Mouse (Mus musculus) hindbrain, embryonic 15.5 days (tissue): ENCODE data around the gene Asic3. TPM values are rescaled to one million over a fixed set of nuclear protein-coding genes. Genes with fewer than 3 reads are reported as not detected.

Experiments
- ATAC-seq: fragments of 200-750 bp; cut with Nextera tagmentation; 2 replicates; pipeline ENCODE4 v1.8.0; 2017; ENCODE audit warnings: low read depth, moderate number of reproducible peaks, moderate TSS enrichment; ENCODE audit not compliant: low FRiP score
- H3K27ac ChIP-seq: fragments of 300-500 bp; sonication (generic); replicated peaks from 2 replicates; pipeline ENCODE4 v1.5.1; 2015; ENCODE audit warnings: mild to moderate bottlenecking, inconsistent platforms
- H3K27me3 ChIP-seq: fragments of 300-500 bp; sonication (generic); 2 replicates; pipeline ENCODE4 v1.6.1; 2015; ENCODE audit warnings: control low read depth, inconsistent platforms
- H3K36me3 ChIP-seq: fragments of 300-500 bp; sonication (generic); 2 replicates; pipeline ENCODE4 v1.6.1; 2015; ENCODE audit warnings: control low read depth, inconsistent platforms
- H3K4me1 ChIP-seq: fragments of 300-500 bp; sonication (generic); replicated peaks from 2 replicates; pipeline ENCODE4 v1.6.1; 2015; ENCODE audit warnings: control low read depth, inconsistent platforms
- H3K4me2 ChIP-seq: fragments of 300-500 bp; sonication (generic); 2 replicates; pipeline ENCODE4 v1.6.1; 2015; ENCODE audit warnings: moderate library complexity, mild to moderate bottlenecking, inconsistent platforms
- H3K4me3 ChIP-seq: fragments of 300-500 bp; sonication (generic); 2 replicates; pipeline ENCODE4 v1.5.1; 2015; ENCODE audit warnings: mild to moderate bottlenecking, inconsistent platforms
- H3K9ac ChIP-seq: fragments of 300-500 bp; sonication (generic); 2 replicates; pipeline ENCODE4 v1.6.1; 2015; ENCODE audit warnings: inconsistent platforms
- H3K9me3 ChIP-seq: fragments of 300-500 bp; sonication (generic); 2 replicates; pipeline ENCODE4 v1.6.1; 2016; ENCODE audit warnings: control low read depth, inconsistent platforms
- WGBS: fragments of 180-500 bp; shearing (Covaris S2); methylation state at CpG from one replicate; pipeline ENCODE4 v1.1.7; 2015; 5-methylcytosine and 5-hydroxymethylcytosine counted together
- polyA plus RNA-seq: library from polyadenylated mRNA; unstranded; fragments of >200 nt; fragmentation: Nextera tagmentation; extraction: Ambion mirVana; gene quantifications from 2 replicates; pipeline ENCODE4 v1.2.1, GENCODE M21; 2015

The Asic3 gene
- polyA plus RNA-seq, 1 experiment from 2014 or later = 0.88 TPM

DNA sequence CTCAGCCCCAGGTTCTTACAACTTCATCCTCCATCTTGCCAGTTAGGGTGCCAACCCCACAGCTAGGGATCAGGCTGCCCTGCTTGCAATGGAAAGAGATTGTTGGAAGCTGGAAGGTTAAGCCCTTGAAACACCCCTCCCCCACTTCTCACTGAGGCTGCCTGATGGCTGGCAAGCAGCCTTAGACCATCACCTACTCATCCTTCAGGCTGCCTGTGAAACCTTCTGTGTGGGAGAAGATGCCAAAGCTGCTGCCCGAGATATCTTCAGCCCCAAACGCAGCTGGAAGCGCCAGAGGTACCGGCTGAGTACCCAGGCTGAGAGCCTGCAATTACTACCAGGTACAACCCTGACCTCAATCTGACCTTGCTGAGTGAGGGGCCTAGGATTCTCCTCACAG lies 33.7 kb upstream of the Asic3 start:
- 72% methylated on average over 4 of the region's 4 CpGs for WGBS
- H3K27me3 ChIP-seq = no peaks in the 10 kb centered on the region

DNA sequence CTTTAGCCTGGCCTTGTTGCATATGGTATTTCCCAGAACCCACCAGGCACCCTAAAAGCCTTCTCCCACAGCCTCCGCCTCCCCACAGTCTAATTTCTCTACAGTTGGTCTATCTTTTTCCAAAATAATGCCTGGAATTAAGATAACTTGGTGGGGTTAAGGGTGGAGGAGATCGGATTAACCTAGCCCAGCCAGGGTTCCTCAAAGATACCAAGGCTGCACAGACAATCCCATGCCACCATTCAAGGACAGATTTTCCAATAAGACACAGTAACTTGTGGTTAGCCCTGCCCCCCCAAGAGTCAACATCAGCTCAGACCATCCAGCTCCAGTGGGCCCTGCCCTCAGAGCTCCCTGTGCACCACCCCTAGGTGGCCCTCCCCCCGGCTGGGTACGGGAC lies 32.7 kb upstream of the Asic3 start:
- Histone ChIP-seq H3K4me3 (no peak overlapping the region), H3K4me2 (no peak overlapping the region), H3K36me3 (no peaks in the 10 kb centered on the region), H3K4me1 (peaks cover 24% of the 10 kb centered on the region), H3K9me3 (no peaks in the 10 kb centered on the region), H3K27me3 (peaks cover 4% of the 10 kb centered on the region; the same call in 1 of the 2 replicates), H3K27ac (no peak overlapping the region), H3K9ac (no peak overlapping the region)
- ATAC-seq = no peak
- WGBS = 92% methylated on average over 4 of the region's 4 CpGs

More for the DNA sequence above, 33.7 kb upstream of the Asic3 start:
- no peak overlapping the region for H3K4me2 ChIP-seq
- peaks cover 21% of the 10 kb centered on the region for H3K4me1 ChIP-seq
- H3K4me3 ChIP-seq = no peak overlapping the region
- H3K9ac ChIP-seq = no peak overlapping the region
- ATAC-seq = no peak
- H3K9me3 ChIP-seq = no peaks in the 10 kb centered on the region
- H3K36me3 ChIP-seq = no peaks in the 10 kb centered on the region
- H3K27ac ChIP-seq = no peak overlapping the region

DNA sequence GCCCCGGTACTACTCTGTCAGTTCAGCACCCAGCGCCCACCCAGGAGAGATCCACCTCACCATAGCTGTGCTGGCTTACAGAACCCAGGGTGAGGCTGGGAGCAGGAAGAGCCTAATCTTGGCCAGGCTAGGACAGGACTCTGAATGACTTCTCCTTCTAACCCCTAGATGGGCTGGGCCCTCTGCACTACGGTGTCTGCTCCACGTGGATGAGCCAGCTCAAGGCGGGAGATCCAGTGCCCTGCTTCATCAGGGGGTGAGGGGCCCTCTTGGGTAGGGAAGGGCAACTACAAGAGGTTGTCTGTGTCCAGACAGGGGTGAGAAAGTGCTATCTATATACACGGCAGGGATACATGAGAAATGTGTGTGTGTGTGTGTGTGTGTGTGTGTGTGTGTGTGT lies 31.7 kb upstream of the Asic3 start:
- Histone ChIP-seq H3K4me1 (peaks cover 24% of the 10 kb centered on the region), H3K27ac (no peak overlapping the region), H3K9ac (no peak overlapping the region), H3K4me3 (no peak overlapping the region), H3K36me3 (no peaks in the 10 kb centered on the region), H3K4me2 (no peak overlapping the region), H3K27me3 (peaks cover 12% of the 10 kb centered on the region), H3K9me3 (no peaks in the 10 kb centered on the region)
- 78% methylated on average over 6 of the region's 6 CpGs for WGBS
- ATAC-seq = no peak

DNA sequence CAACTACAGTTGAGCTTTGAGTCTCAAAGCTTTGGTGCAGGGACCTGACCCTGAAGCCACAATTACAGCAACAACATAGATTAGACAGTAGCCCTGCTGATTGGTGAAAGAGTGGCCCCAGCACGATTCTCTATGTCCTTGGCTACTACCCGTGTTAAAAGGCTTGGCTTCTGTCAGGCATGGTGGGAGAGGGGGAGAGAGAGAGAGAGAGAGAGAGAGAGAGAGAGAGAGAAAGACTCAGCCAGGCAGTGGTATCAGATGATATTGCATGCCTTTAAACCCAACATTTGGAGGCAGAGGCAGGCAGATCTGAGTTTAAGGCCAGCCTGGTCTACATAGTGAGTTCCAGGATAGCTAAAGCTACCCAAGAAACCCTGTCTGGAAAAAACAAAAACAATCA lies 31.2 kb upstream of the Asic3 start:
- 67% methylated on average over 2 of the region's 2 CpGs for WGBS
- Histone ChIP-seq H3K9ac (no peak overlapping the region), H3K36me3 (no peaks in the 10 kb centered on the region), H3K4me1 (peaks cover 28% of the 10 kb centered on the region), H3K4me2 (no peak overlapping the region), H3K4me3 (no peak overlapping the region), H3K27me3 (peaks cover 12% of the 10 kb centered on the region), H3K9me3 (no peaks in the 10 kb centered on the region), H3K27ac (no peak overlapping the region)
- ATAC-seq = no peak

DNA sequence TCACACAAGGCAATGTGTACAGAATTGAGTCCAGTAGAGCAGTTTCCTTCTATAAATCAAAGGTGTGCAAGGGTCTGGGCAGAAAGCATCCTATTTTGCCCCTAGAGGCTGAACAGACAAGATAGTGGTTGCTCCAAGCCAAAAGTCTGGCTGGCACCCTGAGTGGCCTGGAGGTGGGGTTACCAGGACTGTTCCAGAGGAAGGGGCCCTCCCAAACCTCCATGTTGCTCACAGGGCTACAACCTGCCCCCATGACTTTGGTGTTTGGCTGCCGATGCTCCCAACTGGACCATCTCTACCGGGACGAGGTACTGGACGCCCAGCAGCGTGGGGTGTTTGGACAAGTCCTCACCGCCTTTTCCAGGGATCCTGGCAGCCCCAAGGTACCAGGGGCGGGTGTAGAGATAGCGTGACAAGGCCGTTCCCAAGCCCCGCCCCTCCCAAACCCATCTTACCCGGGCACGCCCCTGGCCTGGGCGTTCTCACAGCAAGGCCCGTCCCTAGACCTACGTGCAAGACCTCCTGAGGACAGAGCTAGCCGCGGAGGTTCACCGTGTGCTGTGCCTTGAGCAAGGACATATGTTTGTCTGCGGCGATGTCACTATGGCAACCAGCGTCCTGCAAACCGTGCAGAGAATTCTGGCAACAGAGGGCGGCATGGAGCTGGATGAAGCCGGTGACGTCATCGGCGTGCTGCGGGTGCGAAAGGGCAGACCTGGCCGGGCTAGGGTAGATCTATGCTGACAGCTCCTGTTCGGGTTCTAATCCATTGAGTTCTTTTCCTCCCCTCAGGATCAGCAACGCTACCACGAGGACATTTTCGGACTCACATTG lies 29.9 kb upstream of the Asic3 start:
- Histone ChIP-seq H3K9me3 (no peaks in the 10 kb centered on the region), H3K4me2 (peak overlapping the region; percentile 69), H3K4me1 (peaks cover 40% of the 10 kb centered on the region), H3K27ac (peak overlapping the region; percentile 80), H3K36me3 (no peaks in the 10 kb centered on the region), H3K27me3 (peaks cover 14% of the 10 kb centered on the region), H3K9ac (peak overlapping the region; percentile 61), H3K4me3 (peak overlapping the region; percentile 53)
- ATAC-seq = peak; percentile 88
- WGBS = under 1% methylated on average over 34 of the region's 34 CpGs

DNA sequence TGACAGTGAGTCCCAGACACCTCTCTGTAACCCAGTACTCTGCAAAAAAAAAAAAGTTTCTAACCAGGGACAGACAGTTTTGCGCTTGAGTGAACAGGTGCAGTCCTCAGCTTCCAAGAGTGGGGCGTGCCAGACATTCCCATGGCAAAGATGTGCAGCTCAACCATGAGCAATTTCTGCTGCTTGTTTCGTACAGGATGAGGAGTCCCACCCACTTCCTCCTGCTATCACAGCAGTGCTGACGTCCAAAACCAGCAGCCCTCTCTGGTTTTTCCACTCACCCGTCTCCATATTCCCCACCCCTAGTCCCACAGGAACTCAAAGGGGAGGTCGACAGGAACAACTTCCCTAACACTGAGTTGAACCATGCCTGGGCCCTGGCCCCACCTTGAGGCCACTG lies 28.8 kb upstream of the Asic3 start:
- H3K27ac ChIP-seq = no peak overlapping the region
- peaks cover 18% of the 10 kb centered on the region for H3K27me3 ChIP-seq
- H3K4me1 ChIP-seq = peaks cover 45% of the 10 kb centered on the region
- H3K9me3 ChIP-seq = no peaks in the 10 kb centered on the region
- H3K36me3 ChIP-seq = no peaks in the 10 kb centered on the region
- 73% methylated on average over 6 of the region's 6 CpGs for WGBS
- no peak overlapping the region for H3K4me3 ChIP-seq
- no peak for ATAC-seq
- H3K9ac ChIP-seq = no peak overlapping the region
- H3K4me2 ChIP-seq = peak overlapping the region; percentile 69

DNA sequence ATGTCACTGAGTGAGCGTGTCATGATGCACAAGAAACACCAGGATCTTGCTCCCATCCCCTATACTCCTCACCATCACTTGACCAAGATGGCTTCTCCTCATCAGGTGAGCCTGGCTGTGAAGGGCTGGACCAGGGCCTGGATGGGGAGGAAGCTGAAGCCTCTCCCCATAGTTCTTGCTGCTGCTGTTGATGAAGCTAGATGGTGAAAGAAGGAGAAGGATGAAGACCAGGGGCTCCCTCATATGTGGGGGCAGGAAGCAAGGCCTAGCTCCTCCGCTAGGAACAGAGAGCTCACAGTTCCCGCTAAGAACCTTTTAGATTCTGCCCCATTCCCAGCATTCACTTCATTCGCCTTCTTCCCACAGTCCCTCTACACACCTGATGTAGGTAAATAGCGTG lies 27.8 kb upstream of the Asic3 start:
- Histone ChIP-seq H3K27ac (no peak overlapping the region), H3K4me3 (no peak overlapping the region), H3K36me3 (no peaks in the 10 kb centered on the region), H3K9me3 (no peaks in the 10 kb centered on the region), H3K4me1 (peaks cover 45% of the 10 kb centered on the region), H3K27me3 (peaks cover 25% of the 10 kb centered on the region), H3K4me2 (no peak overlapping the region), H3K9ac (no peak overlapping the region)
- ATAC-seq = no peak
- WGBS = 92% methylated on average over 5 of the region's 5 CpGs

DNA sequence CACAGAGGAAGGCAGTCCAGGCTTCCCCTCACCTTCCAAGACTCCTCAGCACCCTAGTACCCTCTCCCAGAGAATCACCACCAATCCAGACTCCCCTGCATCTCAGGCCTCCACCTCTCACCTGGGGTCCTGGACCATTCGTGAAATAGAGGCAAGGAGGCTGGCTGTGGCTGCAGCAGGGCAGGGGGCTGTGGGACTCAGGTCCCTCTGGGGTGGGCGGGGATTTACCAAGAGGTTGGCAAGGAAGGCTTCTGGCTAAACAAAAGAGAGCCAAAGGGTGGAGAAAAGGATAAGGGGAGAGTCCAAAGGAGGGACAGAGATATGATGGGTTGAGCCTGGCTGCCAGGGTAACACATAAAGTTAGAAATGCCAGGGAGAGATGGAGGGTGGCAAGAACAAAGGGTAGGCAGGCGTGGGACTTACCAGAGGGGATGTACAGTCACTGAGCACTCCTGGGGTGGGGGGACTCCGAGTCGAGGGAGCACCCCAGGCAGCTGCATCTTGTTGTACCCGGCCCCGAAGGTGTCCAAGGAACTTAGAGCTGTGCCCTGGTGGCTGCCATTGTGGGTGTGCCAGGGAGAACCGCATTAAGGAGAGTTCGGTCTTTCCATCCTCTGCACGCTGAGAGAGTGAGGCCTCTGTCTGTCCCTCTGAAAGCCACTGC lies 27.2 kb upstream of the Asic3 start:
- peaks cover 25% of the 10 kb centered on the region for H3K27me3 ChIP-seq
- H3K4me3 ChIP-seq = no peak overlapping the region
- H3K36me3 ChIP-seq = no peaks in the 10 kb centered on the region
- peaks cover 45% of the 10 kb centered on the region for H3K4me1 ChIP-seq
- H3K4me2 ChIP-seq = no peak overlapping the region
- WGBS = 81% methylated on average over 10 of the region's 10 CpGs
- no peak overlapping the region for H3K27ac ChIP-seq
- ATAC-seq = no peak
- no peaks in the 10 kb centered on the region for H3K9me3 ChIP-seq
- H3K9ac ChIP-seq = no peak overlapping the region

DNA sequence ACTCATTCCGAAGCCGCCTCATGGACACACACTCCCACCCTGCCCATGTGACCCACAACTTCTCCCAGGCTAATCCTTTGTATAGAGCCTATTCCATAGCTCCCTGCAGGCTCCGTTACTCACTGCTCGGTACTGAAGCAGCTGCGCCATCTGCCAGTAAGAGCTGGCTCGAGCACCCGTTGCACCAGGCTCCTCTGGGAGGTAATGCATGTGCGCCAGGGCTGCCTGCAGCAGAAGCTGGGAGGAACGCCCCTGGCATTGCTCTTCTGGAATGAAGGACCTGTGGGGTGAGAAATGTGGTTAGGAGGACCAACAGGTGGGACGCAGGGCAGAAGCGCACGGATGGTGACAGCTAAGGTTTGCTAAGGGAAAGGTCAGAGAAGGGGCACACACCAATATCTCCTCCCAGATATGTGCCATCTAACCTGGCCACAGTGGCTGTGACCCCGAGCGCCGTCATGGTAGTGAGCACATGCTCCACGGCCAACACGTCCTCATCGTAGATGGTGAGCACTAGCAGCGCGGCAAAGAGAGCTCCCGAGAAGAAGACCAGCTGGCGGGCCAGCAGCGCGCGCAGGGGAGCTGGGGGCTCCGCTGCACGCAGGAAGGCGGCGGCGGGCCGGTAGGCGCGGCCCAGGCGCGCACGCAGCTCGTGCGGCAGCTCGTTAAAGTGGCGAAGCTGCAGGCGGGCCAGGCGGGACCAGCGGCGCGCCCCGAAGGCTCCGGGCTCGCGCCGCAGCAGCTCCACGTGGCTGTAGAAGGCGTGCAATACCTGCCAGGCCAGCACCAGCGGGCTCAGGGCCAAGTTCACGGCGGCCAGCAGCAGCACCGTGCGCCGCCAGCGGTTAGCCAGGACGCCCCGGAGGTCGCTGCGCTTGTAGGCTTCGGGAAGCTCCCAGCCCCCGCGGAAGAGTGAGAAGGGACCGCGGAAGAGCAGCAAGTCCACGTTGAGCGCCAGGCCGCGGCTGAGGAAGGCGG lies 25.6 kb upstream of the Asic3 start:
- Histone ChIP-seq H3K4me1 (peaks cover 42% of the 10 kb centered on the region), H3K9ac (peak overlapping the region; percentile 50), H3K4me2 (peak overlapping the region; percentile 99), H3K4me3 (peak overlapping the region; percentile 50), H3K36me3 (no peaks in the 10 kb centered on the region), H3K27me3 (peaks cover 25% of the 10 kb centered on the region), H3K27ac (peak overlapping the region; percentile 60), H3K9me3 (no peaks in the 10 kb centered on the region)
- ATAC-seq = peak; percentile 44
- under 1% methylated on average over 73 of the region's 73 CpGs for WGBS

DNA sequence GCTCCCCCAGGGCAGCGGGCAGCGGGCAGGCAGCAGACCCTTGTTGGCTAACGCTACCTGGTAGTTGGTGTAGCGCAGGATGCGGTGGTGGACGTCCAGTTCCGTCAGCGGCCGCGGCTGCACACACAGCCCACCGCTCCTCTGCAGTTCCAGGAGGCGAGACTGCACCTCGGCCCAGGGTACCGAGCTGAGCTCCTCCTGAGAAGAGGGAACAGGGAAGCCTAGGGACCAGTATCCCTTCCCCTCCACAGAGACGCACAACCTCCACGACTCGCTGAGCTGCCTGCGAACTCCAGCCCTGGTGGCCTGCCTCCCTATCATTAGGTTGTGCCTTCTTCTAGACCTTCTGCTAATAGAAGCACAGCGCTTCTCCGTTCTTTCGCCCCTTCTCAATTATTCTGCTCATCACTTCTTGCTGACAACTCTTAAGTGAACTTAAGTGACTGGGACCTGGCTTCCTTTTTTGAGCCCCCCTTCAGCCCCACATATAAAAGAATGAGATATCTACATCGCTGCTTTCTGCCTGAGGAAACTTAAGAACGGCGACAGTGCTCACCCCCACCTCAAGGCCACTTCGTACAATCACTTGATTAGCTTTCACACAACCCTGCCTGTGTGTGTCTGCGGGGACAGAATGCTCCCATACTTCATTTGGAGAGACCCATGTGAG lies 24.8 kb upstream of the Asic3 start:
- H3K27me3 ChIP-seq = peaks cover 25% of the 10 kb centered on the region
- H3K9me3 ChIP-seq = no peaks in the 10 kb centered on the region
- ATAC-seq = no peak
- no peaks in the 10 kb centered on the region for H3K36me3 ChIP-seq
- H3K4me1 ChIP-seq = peaks cover 34% of the 10 kb centered on the region
- H3K27ac ChIP-seq = peak overlapping the region; percentile 60
- peak overlapping the region; percentile 50 for H3K4me3 ChIP-seq
- 23% methylated on average over 26 of the region's 26 CpGs for WGBS
- peak overlapping the region; percentile 50 for H3K9ac ChIP-seq
- H3K4me2 ChIP-seq = peak overlapping the region; percentile 99

DNA sequence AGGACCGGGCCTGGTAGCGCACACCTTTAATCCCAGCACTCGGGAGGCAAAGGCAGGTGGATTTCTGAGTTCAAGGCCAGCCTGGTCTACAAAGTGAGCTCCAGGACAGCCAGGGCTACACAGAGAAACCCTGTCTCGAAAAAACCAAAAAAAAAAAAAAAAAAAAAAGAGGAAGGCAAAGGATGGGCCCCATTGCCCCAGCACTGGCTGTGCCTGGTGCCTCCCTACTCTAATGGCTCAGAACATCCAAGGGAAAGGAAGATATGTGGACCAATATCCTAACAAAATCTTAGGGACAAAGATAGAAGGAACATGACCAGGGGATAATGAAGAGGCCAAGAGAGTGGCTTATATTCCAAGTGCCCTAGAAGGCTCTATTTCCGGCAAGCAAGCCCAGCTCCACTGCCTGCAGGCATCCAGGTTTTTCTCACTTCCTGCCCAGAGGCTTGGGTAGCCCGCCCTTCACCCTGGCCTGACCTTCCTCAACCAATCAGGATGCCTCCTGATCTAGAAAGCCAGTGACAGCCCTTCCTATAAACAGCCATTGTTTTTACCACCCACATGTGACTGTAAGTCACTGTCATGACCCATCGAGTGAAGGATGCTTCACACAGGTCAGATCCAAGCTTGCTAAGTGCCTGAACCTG lies 24.1 kb upstream of the Asic3 start:
- Histone ChIP-seq H3K4me2 (no peak overlapping the region), H3K4me1 (peaks cover 28% of the 10 kb centered on the region), H3K27me3 (peaks cover 25% of the 10 kb centered on the region), H3K9ac (no peak overlapping the region), H3K9me3 (no peaks in the 10 kb centered on the region), H3K36me3 (no peaks in the 10 kb centered on the region), H3K27ac (no peak overlapping the region), H3K4me3 (no peak overlapping the region)
- ATAC-seq = no peak
- 59% methylated on average over 7 of the region's 7 CpGs for WGBS
